Mouse (Mus musculus): Measurements from ENCODE around the gene Gstm3. TPM values are rescaled to one million over a fixed set of nuclear protein-coding genes. Genes with fewer than 3 reads are reported as not detected.

Gene Gstm3
- polyA plus RNA-seq, 1 experiment, result not detected

GRCm38 (mm10) chr3:107917783-107918408 lies 51.2 kb downstream of the Gstm3 start:
- Histone ChIP-seq H3K36me3 (ENCODE audit: control insufficient read depth, insufficient read depth, low read length) (no peaks in the 10 kb centered on the region), H3K27ac (ENCODE audit: insufficient read depth, low read length) (no peak overlapping the region), H3K27me3 (ENCODE audit: control insufficient read depth, insufficient read depth, low read length) (no peaks in the 10 kb centered on the region), H3K4me1 (ENCODE audit: control insufficient read depth, insufficient read depth, insufficient read length) (no peaks in the 10 kb centered on the region), H3K4me3 (ENCODE audit: extremely low read depth, insufficient read depth, insufficient read length) (no peak overlapping the region)
- TF ChIP-seq POLR2A (IDR thresholded peaks at IDR 0.05; ENCODE audit: low read depth, low read length) (no peak), CTCF (IDR thresholded peaks at IDR 0.05; ENCODE audit: extremely low read depth, insufficient read depth, insufficient read length, insufficient replicate concordance) (no peak)
- WGBS, result 61% methylated on average over 7 of the region's 7 CpGs
- DNase-seq (ENCODE audit: low read depth in 1 of 2, low spot score in 2 of 2), result peak in 1 of 2 experiments; percentile 8

- 87% methylated on average over 3 of the region's 3 CpGs for WGBS
- H3K27ac ChIP-seq (ENCODE audit: insufficient read depth, low read length), result no peak overlapping the region
- H3K4me3 ChIP-seq (ENCODE audit: extremely low read depth, insufficient read depth, insufficient read length), result no peak overlapping the region
- no peaks in the 10 kb centered on the region for H3K27me3 ChIP-seq (ENCODE audit: control insufficient read depth, insufficient read depth, low read length)
- TF ChIP-seq CTCF (IDR thresholded peaks at IDR 0.05; ENCODE audit: extremely low read depth, insufficient read depth, insufficient read length, insufficient replicate concordance), result no peak
- TF ChIP-seq POLR2A (IDR thresholded peaks at IDR 0.05; ENCODE audit: low read depth, low read length), result no peak
- DNase-seq (ENCODE audit: low read depth in 1 of 2, low spot score in 2 of 2), result no peak
- no peaks in the 10 kb centered on the region for H3K36me3 ChIP-seq (ENCODE audit: control insufficient read depth, insufficient read depth, low read length)
- no peaks in the 10 kb centered on the region for H3K4me1 ChIP-seq (ENCODE audit: control insufficient read depth, insufficient read depth, insufficient read length)
These were observed 52.0 kb downstream of the Gstm3 start for GRCm38 (mm10) chr3:107917097-107917496.

DNA sequence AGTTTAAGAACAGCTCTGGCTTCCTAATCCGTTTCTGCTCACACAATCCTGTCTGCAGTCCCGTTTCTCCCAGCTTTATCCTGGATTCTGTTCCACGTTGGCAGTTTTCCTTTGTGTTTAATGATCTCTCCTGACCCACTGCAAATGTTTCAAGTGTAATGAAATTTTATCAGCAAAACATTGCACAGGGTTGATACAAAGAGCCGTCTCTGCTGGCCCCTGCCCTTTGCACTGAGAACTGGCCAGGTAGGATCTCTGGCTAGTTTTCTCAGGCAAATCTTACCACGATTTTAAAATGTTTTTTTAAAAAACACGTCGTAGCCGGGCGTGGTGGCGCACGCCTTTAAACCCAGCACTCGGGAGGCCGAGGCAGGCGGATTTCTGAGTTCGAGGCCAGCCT lies 52.4 kb downstream of the Gstm3 start:
- H3K27ac ChIP-seq (ENCODE audit: insufficient read depth, low read length), result no peak overlapping the region
- DNase-seq (ENCODE audit: low read depth in 1 of 2, low spot score in 2 of 2), result no peak
- 89% methylated on average over 15 of the region's 15 CpGs for WGBS
- H3K36me3 ChIP-seq (ENCODE audit: control insufficient read depth, insufficient read depth, low read length), result no peaks in the 10 kb centered on the region
- no peak overlapping the region for H3K4me3 ChIP-seq (ENCODE audit: extremely low read depth, insufficient read depth, insufficient read length)
- no peaks in the 10 kb centered on the region for H3K4me1 ChIP-seq (ENCODE audit: control insufficient read depth, insufficient read depth, insufficient read length)
- no peaks in the 10 kb centered on the region for H3K27me3 ChIP-seq (ENCODE audit: control insufficient read depth, insufficient read depth, low read length)
- TF ChIP-seq CTCF (IDR thresholded peaks at IDR 0.05; ENCODE audit: extremely low read depth, insufficient read depth, insufficient read length, insufficient replicate concordance), result no peak
- TF ChIP-seq POLR2A (IDR thresholded peaks at IDR 0.05; ENCODE audit: low read depth, low read length), result no peak

Other genes with a start within 250 kb of the Gstm3 start
- gene Csf1, start 208.8 kb downstream of the Gstm3 start, polyA plus RNA-seq (2012; rRNA removed), result 46.3 and 50.4 TPM in 2 replicates
- 0.04 TPM in 1 of 2 replicates, not detected in the other for gene Eps8l3, start 92.1 kb downstream of the Gstm3 start, polyA plus RNA-seq (2012; rRNA removed)
- 5.9 and 6.4 TPM in 2 replicates for gene Gstm5, start 73.5 kb downstream of the Gstm3 start, polyA plus RNA-seq (2012; rRNA removed)
- gene Gstm7, start 37.5 kb downstream of the Gstm3 start, polyA plus RNA-seq (2012; rRNA removed), result 1.1 and 1.4 TPM in 2 replicates
- gene Gstm6, start 25.5 kb downstream of the Gstm3 start, polyA plus RNA-seq (2012; rRNA removed), result 0.15 TPM in 1 of 2 replicates, not detected in the other
- gene Gstm2, start 17.2 kb upstream of the Gstm3 start, polyA plus RNA-seq (2012; rRNA removed), result 16.9 and 20.2 TPM in 2 replicates
- gene Gstm1, start 48.7 kb upstream of the Gstm3 start, polyA plus RNA-seq (2012; rRNA removed), result 82.6 and 98.9 TPM in 2 replicates
- gene Gstm4, start 75.6 kb upstream of the Gstm3 start, polyA plus RNA-seq (2012; rRNA removed), result 4.6 and 5.7 TPM in 2 replicates
- gene Ampd2, start 117.4 kb upstream of the Gstm3 start, polyA plus RNA-seq (2012; rRNA removed), result 92.9 and 111 TPM in 2 replicates
- 0.16 and 0.18 TPM in 2 replicates for gene Gnat2, start 123.5 kb upstream of the Gstm3 start, polyA plus RNA-seq (2012; rRNA removed)
- gene Gnai3, start 176.9 kb upstream of the Gstm3 start, polyA plus RNA-seq (2012; rRNA removed), result 11.3 and 11.6 TPM in 2 replicates
- 0.06 TPM in 1 of 2 replicates, not detected in the other for gene Gpr61, start 185.6 kb upstream of the Gstm3 start, polyA plus RNA-seq (2012; rRNA removed)
- gene Amigo1, start 217.1 kb upstream of the Gstm3 start, polyA plus RNA-seq (2012; rRNA removed), result 6.2 and 8.3 TPM in 2 replicates
- gene Cyb561d1, start 231.9 kb upstream of the Gstm3 start, polyA plus RNA-seq (2012; rRNA removed), result 12.7 and 13.8 TPM in 2 replicates
- gene Atxn7l2, start 241.7 kb upstream of the Gstm3 start, polyA plus RNA-seq (2012; rRNA removed), result 8.2 and 11.5 TPM in 2 replicates

All from spleen, adult 2 months (tissue).